Mouse (Mus musculus) right cerebral cortex, postnatal 14 days (tissue): ENCODE measurements around the gene Wdfy3.
"Not testable (repeated sequence)": the region's sequence is repeated elsewhere in the genome, so short reads cannot be mapped to it uniquely, and the experiment has no call there.

ENCODE experiments used
- DNase-seq: peaks from one replicate; pipeline ENCODE4 v3.0.0; 2022

Wdfy3 gene

GRCm38 (mm10) chr5:101937362-101937761, 132.4 kb downstream of the Wdfy3 start:
- DNase-seq = no peak

- no peak for DNase-seq
Observed at GRCm38 (mm10) chr5:101935893-101936292, 133.8 kb downstream of the Wdfy3 start.

GRCm38 (mm10) chr5:101934629-101935028, 135.1 kb downstream of the Wdfy3 start:
- DNase-seq = no peak

- no peak for DNase-seq
Observed at GRCm38 (mm10) chr5:101932971-101933810, 136.5 kb downstream of the Wdfy3 start.

GRCm38 (mm10) chr5:101931997-101932396, 137.7 kb downstream of the Wdfy3 start:
- DNase-seq = no peak

GRCm38 (mm10) chr5:101926311-101926710, 143.4 kb downstream of the Wdfy3 start:
- DNase-seq = no peak

GRCm38 (mm10) chr5:101923710-101924109, 146.0 kb downstream of the Wdfy3 start:
- no peak for DNase-seq

- no peak for DNase-seq
Observed at GRCm38 (mm10) chr5:101919559-101919958, 150.2 kb downstream of the Wdfy3 start.

- DNase-seq = no peak
Observed at GRCm38 (mm10) chr5:101909468-101909867, 160.3 kb downstream of the Wdfy3 start.

GRCm38 (mm10) chr5:101905624-101906023, 164.1 kb downstream of the Wdfy3 start:
- DNase-seq = no peak

- not testable (repeated sequence) for DNase-seq
Observed at GRCm38 (mm10) chr5:101904841-101905240, 164.9 kb downstream of the Wdfy3 start.

- no peak for DNase-seq
Observed at GRCm38 (mm10) chr5:101902686-101903085, 167.0 kb downstream of the Wdfy3 start.

- DNase-seq = no peak
Observed at GRCm38 (mm10) chr5:101899981-101900380, 169.7 kb downstream of the Wdfy3 start.

GRCm38 (mm10) chr5:101896784-101897183, 172.9 kb downstream of the Wdfy3 start:
- DNase-seq = no peak

GRCm38 (mm10) chr5:101895717-101896645, 173.7 kb downstream of the Wdfy3 start:
- DNase-seq = no peak

GRCm38 (mm10) chr5:101895119-101895518, 174.6 kb downstream of the Wdfy3 start:
- no peak for DNase-seq

- DNase-seq = no peak
Observed at GRCm38 (mm10) chr5:101893820-101894515, 175.8 kb downstream of the Wdfy3 start.

- DNase-seq = no peak
Observed at GRCm38 (mm10) chr5:101891694-101892416, 177.9 kb downstream of the Wdfy3 start.

- no peak for DNase-seq
Observed at GRCm38 (mm10) chr5:101887989-101888388, 181.7 kb downstream of the Wdfy3 start.

- DNase-seq = no peak
Observed at GRCm38 (mm10) chr5:101885039-101885438, 184.7 kb downstream of the Wdfy3 start.

GRCm38 (mm10) chr5:101882191-101882590, 187.5 kb downstream of the Wdfy3 start:
- no peak for DNase-seq

- no peak for DNase-seq
Observed at GRCm38 (mm10) chr5:101879914-101880313, 189.8 kb downstream of the Wdfy3 start.
